Mouse (Mus musculus) hindbrain, embryonic 12.5 days (tissue): ENCODE measurements around the gene Oxsr1. TPM values are rescaled to one million over a fixed set of nuclear protein-coding genes. Genes with fewer than 3 reads are reported as not detected.

ENCODE experiments used
- ATAC-seq: fragments of 200-750 bp; cut with Nextera tagmentation; 2 replicates; pipeline ENCODE4 v1.8.0; 2017; ENCODE audit warnings: moderate TSS enrichment; ENCODE audit not compliant: low FRiP score
- H3K27ac ChIP-seq: fragments of 300-500 bp; sonication (generic); 2 replicates; pipeline ENCODE4 v1.5.1; 2016; ENCODE audit warnings: mild to moderate bottlenecking
- H3K27me3 ChIP-seq: fragments of 300-500 bp; sonication (generic); 2 replicates; pipeline ENCODE4 v1.6.1; 2016; ENCODE audit warnings: mild to moderate bottlenecking
- H3K36me3 ChIP-seq: fragments of 300-500 bp; sonication (generic); 2 replicates; pipeline ENCODE4 v1.6.1; 2016; ENCODE audit warnings: mild to moderate bottlenecking
- H3K4me1 ChIP-seq: fragments of 300-500 bp; sonication (generic); 2 replicates; pipeline ENCODE4 v1.6.1; 2016
- H3K4me2 ChIP-seq: fragments of 300-500 bp; sonication (generic); replicated peaks from 2 replicates; pipeline ENCODE4 v1.6.1; 2016; ENCODE audit warnings: mild to moderate bottlenecking
- H3K4me3 ChIP-seq: fragments of 300-500 bp; sonication (generic); 2 replicates; pipeline ENCODE4 v1.5.1; 2016; ENCODE audit warnings: mild to moderate bottlenecking
- H3K9ac ChIP-seq: fragments of 300-500 bp; sonication (generic); 2 replicates; pipeline ENCODE4 v1.6.1; 2016; ENCODE audit warnings: mild to moderate bottlenecking, moderate library complexity
- H3K9me3 ChIP-seq: fragments of 300-500 bp; sonication (generic); replicated peaks from 2 replicates; pipeline ENCODE4 v1.6.1; 2016; ENCODE audit warnings: mild to moderate bottlenecking
- WGBS: fragments of 180-500 bp; shearing (Covaris S2); methylation state at CpG from one replicate; pipeline ENCODE4 v1.1.7; 2016; 5-methylcytosine and 5-hydroxymethylcytosine counted together
- polyA plus RNA-seq: library from polyadenylated mRNA; unstranded; fragments of >200 nt; fragmentation: Nextera tagmentation; extraction: Ambion mirVana; gene quantifications from 2 replicates; pipeline ENCODE4 v1.2.1, GENCODE M21; 2016

Oxsr1 gene
- polyA plus RNA-seq, 1 experiment from 2014 or later, result 19.6 TPM

DNA sequence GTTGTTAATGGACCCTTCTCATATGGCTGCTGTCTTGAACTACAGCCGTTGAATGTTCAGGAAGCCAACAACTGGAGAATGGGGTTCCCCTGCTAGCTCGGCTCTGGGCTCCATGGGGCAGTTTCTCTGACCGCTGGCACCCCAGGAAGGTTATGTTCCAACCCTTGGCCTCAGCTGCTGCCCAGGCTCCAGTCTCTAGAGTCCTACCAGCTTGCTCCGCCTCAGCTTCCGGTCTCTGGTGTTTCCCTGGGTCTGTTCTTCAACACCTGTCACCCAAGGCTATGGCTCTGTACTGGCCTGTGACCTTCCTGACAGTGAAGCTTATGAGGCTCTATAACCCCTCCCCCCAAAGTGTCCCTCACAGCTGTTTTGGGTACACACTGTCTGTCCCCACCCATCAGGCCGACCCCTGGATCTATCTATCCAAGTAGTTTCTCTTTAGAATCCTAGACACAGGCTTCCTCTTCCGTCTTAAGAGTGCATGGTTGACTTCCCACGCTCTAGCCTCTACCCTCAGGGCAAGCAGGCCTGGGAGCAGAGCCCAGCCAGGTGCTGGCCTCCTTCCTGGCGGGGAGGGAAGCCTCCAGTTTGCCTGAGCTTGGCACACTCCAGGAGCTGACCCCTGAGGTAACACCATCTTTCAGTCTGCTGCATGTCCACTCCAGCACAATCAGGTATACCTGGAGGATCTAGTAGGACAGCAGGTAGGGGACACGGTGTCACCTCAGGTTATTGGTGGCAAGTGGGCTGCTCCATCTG lies 28.9 kb upstream of the Oxsr1 start:
- H3K4me3 ChIP-seq, result no peak overlapping the region
- H3K27me3 ChIP-seq, result no peaks in the 10 kb centered on the region
- WGBS, result 92% methylated on average over 10 of the region's 10 CpGs
- H3K36me3 ChIP-seq, result peaks cover 44% of the 10 kb centered on the region
- H3K27ac ChIP-seq, result no peak overlapping the region
- no peak for ATAC-seq
- no peak overlapping the region for H3K4me2 ChIP-seq
- H3K9ac ChIP-seq, result no peak overlapping the region
- H3K4me1 ChIP-seq, result no peaks in the 10 kb centered on the region
- no peaks in the 10 kb centered on the region for H3K9me3 ChIP-seq

DNA sequence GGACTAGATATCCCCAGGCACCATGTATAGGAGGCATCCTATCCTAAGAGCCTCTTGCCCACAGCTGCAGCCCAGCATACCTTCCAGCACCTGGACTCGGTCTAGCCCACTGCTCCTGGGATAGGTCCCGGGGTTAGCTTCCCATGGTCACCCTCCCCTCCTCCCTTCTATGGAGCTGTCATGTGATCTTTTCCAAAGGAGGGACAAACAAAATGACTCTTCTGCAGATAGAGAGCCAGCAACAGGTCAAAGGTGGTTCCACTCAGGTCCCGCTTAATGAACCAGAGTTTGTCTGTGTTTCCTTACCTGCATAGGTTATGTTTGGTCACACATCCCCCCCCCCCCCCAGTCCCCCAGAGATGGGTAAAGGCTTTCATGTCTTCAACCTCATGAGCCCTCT lies 28.3 kb upstream of the Oxsr1 start:
- 89% methylated on average over 3 of the region's 3 CpGs for WGBS
- H3K4me3 ChIP-seq, result no peak overlapping the region
- H3K4me2 ChIP-seq, result no peak overlapping the region
- H3K9me3 ChIP-seq, result no peaks in the 10 kb centered on the region
- no peaks in the 10 kb centered on the region for H3K4me1 ChIP-seq
- H3K27ac ChIP-seq, result no peak overlapping the region
- H3K27me3 ChIP-seq, result no peaks in the 10 kb centered on the region
- H3K36me3 ChIP-seq, result peaks cover 50% of the 10 kb centered on the region
- no peak for ATAC-seq
- no peak overlapping the region for H3K9ac ChIP-seq

DNA sequence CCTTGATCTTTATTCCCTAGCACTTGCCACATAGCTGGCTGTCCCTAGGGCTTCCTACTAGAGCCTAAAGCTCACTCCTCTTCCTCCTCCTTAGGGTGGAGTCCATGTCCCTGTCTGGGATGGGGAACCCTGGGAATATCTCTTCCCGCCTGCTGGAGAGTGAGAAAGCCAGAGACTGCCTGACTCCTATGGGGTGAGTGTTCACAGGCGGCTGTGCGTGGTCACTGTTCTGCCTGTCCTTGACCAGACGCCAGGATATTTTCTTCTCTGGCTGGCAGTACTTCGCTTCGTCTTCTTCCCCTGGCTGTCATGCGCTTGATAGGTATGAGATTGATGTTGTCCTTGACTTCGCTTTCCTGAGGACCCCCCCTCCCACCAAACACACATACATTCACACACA lies 24.1 kb upstream of the Oxsr1 start:
- WGBS, result 93% methylated on average over 8 of the region's 8 CpGs
- no peak for ATAC-seq
- no peaks in the 10 kb centered on the region for H3K9me3 ChIP-seq
- H3K4me2 ChIP-seq, result no peak overlapping the region
- no peak overlapping the region for H3K27ac ChIP-seq
- peaks cover 14% of the 10 kb centered on the region for H3K4me1 ChIP-seq
- no peak overlapping the region for H3K4me3 ChIP-seq
- H3K9ac ChIP-seq, result no peak overlapping the region
- H3K27me3 ChIP-seq, result no peaks in the 10 kb centered on the region
- peaks cover 77% of the 10 kb centered on the region for H3K36me3 ChIP-seq

DNA sequence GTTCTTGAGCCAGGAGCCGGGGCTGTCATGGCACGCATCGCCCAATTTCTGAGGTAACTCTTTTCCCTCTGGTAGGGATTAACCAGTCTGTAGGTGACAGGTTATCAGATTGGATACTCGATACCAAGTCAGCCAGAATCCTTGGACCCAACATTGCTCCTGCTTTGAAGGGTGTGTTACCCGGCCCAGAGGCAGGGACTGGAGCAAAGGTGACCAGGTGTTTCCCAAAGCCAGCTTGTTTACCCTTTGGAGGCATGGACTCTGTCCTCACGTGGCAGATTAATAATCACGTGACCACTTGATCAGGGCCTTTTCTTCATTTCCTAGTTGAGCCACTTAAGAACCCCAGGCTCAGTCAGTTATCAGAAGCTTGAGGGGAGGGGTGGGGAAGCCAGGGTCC lies 20.5 kb upstream of the Oxsr1 start:
- Histone ChIP-seq H3K27me3 (peaks cover 20% of the 10 kb centered on the region), H3K4me3 (no peak overlapping the region), H3K36me3 (peaks cover 49% of the 10 kb centered on the region), H3K9me3 (no peaks in the 10 kb centered on the region), H3K4me1 (peaks cover 26% of the 10 kb centered on the region), H3K4me2 (peak overlapping the region; percentile 75; the same call in 1 of the 2 replicates), H3K9ac (no peak overlapping the region), H3K27ac (no peak overlapping the region)
- no peak for ATAC-seq
- 91% methylated on average over 7 of the region's 7 CpGs for WGBS

DNA sequence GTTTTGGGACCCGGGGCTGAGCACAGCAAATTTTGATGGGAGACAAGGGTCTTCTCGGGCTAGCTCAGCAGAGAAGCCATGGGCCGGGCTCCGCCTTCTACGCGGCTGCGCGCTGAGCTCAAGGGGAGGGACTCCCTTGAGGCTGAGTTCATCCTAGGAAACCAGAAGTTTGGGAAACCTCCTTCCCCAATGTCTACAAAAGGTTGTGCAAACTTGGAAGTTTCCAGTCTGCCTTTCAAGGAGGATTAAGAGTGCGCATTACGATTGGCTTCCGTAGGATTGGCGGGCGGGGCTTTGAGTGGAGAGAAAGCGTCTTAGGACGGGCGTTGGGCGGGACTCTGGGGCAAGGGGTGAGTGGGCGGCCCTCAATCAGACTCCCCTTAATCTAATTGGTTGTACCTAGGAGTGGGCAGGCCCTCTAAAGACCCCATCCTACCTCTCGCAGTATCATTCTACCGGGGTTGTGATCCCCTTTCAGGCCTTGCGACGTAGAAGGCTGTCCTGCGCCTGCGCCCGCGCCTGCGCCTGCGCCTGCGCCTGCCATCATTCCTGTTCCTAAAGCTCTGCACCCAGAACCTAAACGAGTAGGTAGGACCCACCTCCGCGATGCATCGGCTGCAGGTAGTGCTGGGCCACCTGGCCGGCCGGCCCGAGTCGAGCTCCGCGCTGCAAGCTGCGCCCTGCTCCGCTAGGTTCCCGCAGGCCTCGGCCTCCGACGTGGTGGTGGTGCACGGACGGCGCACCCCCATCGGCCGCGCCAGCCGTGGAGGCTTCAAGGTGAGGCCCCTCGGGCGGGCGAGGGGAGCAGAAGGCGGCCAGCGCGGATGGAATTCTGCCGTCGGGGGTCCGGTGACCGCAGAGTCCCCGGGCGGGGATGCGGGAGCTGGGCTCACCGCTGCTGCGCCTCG lies 18.9 kb upstream of the Oxsr1 start, which contains the start of gene Myd88:
Gene Myd88 (minus strand): TSS at position 503 of the 908 bp plus-strand sequence.
- H3K4me1 ChIP-seq, result peaks cover 26% of the 10 kb centered on the region
- H3K9me3 ChIP-seq, result no peaks in the 10 kb centered on the region
- peak within 1 kb of the TSS; percentile 89 for H3K27ac ChIP-seq
- peak within 1 kb of the TSS; percentile 81 for H3K9ac ChIP-seq
- under 1% methylated on average over 68 of the region's 68 CpGs for WGBS
- peak; percentile 97 for ATAC-seq
- H3K4me2 ChIP-seq, result peak within 1 kb of the TSS; percentile 75
- H3K27me3 ChIP-seq, result peaks cover 20% of the 10 kb centered on the region
- peaks cover 34% of the 10 kb centered on the region for H3K36me3 ChIP-seq
- peak within 1 kb of the TSS; percentile 81 for H3K4me3 ChIP-seq

DNA sequence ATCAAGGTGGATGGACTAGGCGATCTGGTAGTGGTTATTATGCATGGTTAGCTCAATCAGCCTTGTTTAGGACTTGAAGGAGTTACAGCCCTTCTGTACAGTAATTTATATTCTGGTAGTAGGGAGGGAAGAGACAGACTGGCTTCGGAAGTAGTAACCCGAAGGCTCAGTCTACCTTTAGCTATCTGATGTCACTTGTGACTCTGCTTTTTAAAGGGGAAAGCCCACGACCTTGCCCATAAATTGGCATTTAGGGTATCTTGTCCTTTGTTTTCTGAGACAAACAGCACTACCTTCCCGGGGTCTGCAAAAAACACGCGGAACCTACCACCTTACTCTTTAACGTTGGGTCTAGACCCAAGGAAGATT lies 18.0 kb upstream of the Oxsr1 start:
- H3K27ac ChIP-seq, result peak overlapping the region; percentile 89; the same call in 1 of the 2 replicates
- WGBS, result 9% methylated on average over 8 of the region's 8 CpGs

DNA sequence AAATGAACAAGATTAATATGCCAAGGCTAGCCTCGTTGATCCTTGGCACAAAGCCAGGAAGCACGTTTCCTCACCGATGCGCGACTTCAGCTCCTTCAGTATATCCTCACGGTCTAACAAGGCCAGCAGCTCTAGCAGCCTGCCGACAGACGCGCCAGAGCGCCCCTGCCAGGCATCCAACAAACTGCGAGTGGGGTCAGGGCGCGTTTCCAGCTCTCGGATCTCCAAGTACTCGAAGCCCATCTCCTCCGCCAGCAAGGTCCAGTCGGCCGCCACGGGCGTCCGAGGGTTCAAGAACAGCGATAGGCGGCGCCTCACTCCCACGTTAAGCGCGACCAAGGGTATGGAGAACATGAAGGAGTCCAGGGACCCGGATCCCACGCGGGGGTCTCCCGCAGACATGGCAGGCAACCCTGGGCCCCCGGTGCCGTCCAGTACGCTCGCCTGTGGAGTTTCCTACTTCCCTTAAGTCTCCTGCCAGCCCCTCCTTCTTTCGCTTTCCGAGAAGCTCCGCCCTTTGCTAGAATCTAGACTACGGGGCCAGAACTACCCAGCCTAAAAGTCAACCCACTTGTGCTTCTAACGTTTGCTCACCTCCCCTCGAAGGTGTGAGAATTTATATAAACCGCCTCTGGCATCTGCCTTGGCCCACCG lies 17.5 kb upstream of the Oxsr1 start, which contains the start of gene Acaa1a:
Gene Acaa1a (plus strand): TSS at position 119 of the 654 bp plus-strand sequence.
- H3K27ac ChIP-seq, result peak within 1 kb of the TSS; percentile 89
- H3K27me3 ChIP-seq, result peaks cover 20% of the 10 kb centered on the region
- peaks cover 19% of the 10 kb centered on the region for H3K36me3 ChIP-seq
- ATAC-seq, result no peak
- peak within 1 kb of the TSS; percentile 81 for H3K4me3 ChIP-seq
- peak within 1 kb of the TSS; percentile 75 for H3K4me2 ChIP-seq
- no peaks in the 10 kb centered on the region for H3K9me3 ChIP-seq
- H3K4me1 ChIP-seq, result peaks cover 26% of the 10 kb centered on the region
- peak within 1 kb of the TSS; percentile 59 for H3K9ac ChIP-seq
- 1% methylated on average over 43 of the region's 43 CpGs for WGBS

More for the DNA sequence above, 18.0 kb upstream of the Oxsr1 start:
- ATAC-seq, result no peak
- peak overlapping the region; percentile 59 for H3K9ac ChIP-seq
- peak overlapping the region; percentile 75 for H3K4me2 ChIP-seq
- peaks cover 24% of the 10 kb centered on the region for H3K36me3 ChIP-seq
- H3K4me3 ChIP-seq, result peak overlapping the region; percentile 81
- H3K4me1 ChIP-seq, result peaks cover 26% of the 10 kb centered on the region
- H3K27me3 ChIP-seq, result peaks cover 20% of the 10 kb centered on the region
- H3K9me3 ChIP-seq, result no peaks in the 10 kb centered on the region

DNA sequence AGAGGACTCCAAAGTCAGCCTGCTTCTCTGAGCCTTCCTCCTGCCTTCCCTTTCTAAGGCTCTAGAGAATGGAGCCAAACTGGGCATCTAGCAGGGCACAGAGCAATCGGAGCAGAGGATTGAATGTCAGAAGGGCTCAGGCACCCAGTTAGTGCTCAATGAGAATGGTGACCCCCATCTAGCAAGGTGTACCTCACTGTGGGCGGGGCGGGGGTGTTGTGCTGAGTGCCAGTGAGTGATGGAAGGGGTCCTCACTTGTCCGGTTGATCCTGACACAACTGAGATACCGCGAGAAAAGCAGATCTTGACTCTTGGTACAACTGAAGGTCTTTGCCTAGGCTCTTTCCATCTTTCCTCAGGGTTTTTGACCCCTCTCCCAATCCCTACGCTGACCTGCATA lies 16.9 kb upstream of the Oxsr1 start:
- Histone ChIP-seq H3K4me1 (peaks cover 26% of the 10 kb centered on the region), H3K27ac (no peak overlapping the region), H3K9me3 (no peaks in the 10 kb centered on the region), H3K4me2 (peak overlapping the region; percentile 75), H3K36me3 (peaks cover 13% of the 10 kb centered on the region), H3K4me3 (peak overlapping the region; percentile 81), H3K27me3 (peaks cover 20% of the 10 kb centered on the region), H3K9ac (peak overlapping the region; percentile 59)
- 53% methylated on average over 7 of the region's 7 CpGs for WGBS
- ATAC-seq, result no peak

DNA sequence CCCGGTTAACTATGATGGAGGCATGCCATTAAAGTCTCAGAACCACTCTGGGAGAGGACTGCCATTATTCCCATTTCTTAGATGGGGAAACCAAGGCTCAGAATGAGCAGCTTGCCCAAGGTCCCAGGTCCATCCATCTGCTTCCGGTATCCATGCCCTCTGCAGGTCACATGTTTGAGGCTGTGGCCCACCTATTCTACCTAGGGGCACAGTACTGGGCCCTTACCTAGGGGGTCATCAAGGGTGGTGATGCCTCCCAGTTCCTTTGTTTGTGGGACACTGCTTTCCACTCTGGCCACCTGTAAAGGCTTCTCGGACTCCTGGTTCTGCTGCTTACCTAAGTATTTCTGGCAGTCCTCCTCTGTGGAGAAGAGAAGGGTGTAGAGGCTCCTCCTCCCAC lies 16.1 kb upstream of the Oxsr1 start:
- no peak for ATAC-seq
- Histone ChIP-seq H3K4me3 (no peak overlapping the region), H3K9me3 (no peaks in the 10 kb centered on the region), H3K9ac (no peak overlapping the region), H3K4me1 (peaks cover 26% of the 10 kb centered on the region), H3K36me3 (peaks cover 5% of the 10 kb centered on the region; the same call in 1 of the 2 replicates), H3K27ac (no peak overlapping the region), H3K4me2 (no peak overlapping the region), H3K27me3 (peaks cover 20% of the 10 kb centered on the region)
- 88% methylated on average over 3 of the region's 3 CpGs for WGBS

DNA sequence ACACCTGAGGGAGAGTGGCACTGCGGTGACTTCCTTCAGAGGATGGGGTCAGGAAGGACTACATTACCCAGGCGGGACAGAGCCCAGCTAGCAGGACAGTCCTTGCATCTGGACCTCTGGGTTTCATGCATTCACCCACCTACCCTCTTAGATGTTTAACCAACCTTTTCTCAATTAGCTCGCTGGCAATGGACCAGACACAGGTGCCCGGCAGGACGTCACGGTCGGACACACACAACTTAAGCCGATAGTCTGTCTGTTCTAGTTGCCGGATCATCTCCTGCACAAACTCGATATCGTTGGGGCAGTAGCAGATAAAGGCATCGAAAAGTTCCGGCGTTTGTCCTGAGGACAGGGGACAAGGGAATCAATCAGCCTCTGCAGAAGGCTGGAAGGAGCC lies 15.6 kb upstream of the Oxsr1 start:
- H3K36me3 ChIP-seq, result 0 out of 2 replicates have a peak, but pooled peaks cover under 1% of the 10 kb centered on the region
- ATAC-seq, result no peak
- H3K9ac ChIP-seq, result no peak overlapping the region
- H3K4me1 ChIP-seq, result peaks cover 23% of the 10 kb centered on the region
- no peak overlapping the region for H3K4me3 ChIP-seq
- 88% methylated on average over 14 of the region's 14 CpGs for WGBS
- no peak overlapping the region for H3K4me2 ChIP-seq
- H3K27me3 ChIP-seq, result peaks cover 20% of the 10 kb centered on the region
- no peaks in the 10 kb centered on the region for H3K9me3 ChIP-seq
- H3K27ac ChIP-seq, result no peak overlapping the region

DNA sequence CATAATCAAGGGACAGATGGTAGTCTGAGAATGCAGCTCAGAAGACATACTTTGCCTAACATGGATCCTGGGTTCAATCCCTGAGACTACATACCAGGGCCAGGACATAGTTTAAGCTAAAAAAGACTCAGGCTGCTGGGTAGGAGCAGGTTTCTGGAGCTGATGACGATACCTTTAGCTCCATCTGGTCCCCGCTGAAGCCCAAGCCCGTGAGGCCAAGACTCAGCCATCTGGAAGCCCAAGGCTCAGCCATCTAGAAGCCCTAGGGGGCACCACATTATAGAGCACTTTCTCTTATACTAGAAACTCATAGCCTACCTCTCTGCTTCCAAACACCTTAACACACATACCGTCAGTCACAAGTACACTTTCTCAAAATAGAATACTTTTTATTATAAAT lies 13.3 kb upstream of the Oxsr1 start:
- ATAC-seq, result no peak
- Histone ChIP-seq H3K27ac (no peak overlapping the region), H3K36me3 (no peaks in the 10 kb centered on the region), H3K4me2 (no peak overlapping the region), H3K4me1 (peaks cover 13% of the 10 kb centered on the region), H3K4me3 (no peak overlapping the region), H3K9me3 (no peaks in the 10 kb centered on the region), H3K9ac (no peak overlapping the region), H3K27me3 (peaks cover 20% of the 10 kb centered on the region)
- 76% methylated on average over 4 of the region's 4 CpGs for WGBS

DNA sequence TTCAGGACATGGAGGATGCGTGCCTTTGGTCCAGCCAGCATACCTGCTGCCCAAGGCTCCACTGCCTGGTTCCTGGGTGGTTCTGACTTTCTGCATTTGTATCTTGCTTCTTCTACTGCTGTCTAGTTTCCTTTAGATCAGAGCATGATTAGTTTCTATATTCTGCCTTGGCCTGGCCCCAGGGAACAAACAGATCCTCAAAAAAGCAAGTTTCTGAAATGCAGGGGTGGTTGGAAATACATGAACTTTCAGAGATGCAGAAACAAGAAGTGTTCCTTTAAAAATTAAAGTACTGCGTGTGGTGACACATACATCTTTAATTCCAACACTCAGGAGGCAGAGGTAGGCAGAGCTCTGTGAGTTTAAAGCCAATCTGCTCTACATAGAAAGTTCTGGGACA lies 12.6 kb upstream of the Oxsr1 start:
- WGBS, result 88% methylated on average over 2 of the region's 2 CpGs
- H3K27ac ChIP-seq, result no peak overlapping the region
- H3K4me3 ChIP-seq, result no peak overlapping the region
- peaks cover 5% of the 10 kb centered on the region; the same call in 1 of the 2 replicates for H3K4me1 ChIP-seq
- H3K9ac ChIP-seq, result no peak overlapping the region
- ATAC-seq, result no peak
- no peaks in the 10 kb centered on the region for H3K9me3 ChIP-seq
- H3K27me3 ChIP-seq, result peaks cover 16% of the 10 kb centered on the region
- no peak overlapping the region for H3K4me2 ChIP-seq
- H3K36me3 ChIP-seq, result no peaks in the 10 kb centered on the region
